Mouse (Mus musculus): ENCODE data around the gene Cyp24a1. TPM values are rescaled to one million over a fixed set of nuclear protein-coding genes. Genes with fewer than 3 reads are reported as not detected.
"Not testable (repeated sequence)": the region's sequence is repeated elsewhere in the genome, so short reads cannot be mapped to it uniquely, and the experiment has no call there.

Cyp24a1 gene
- polyA plus RNA-seq, 1 experiment from 2014 or later: not detected

DNA sequence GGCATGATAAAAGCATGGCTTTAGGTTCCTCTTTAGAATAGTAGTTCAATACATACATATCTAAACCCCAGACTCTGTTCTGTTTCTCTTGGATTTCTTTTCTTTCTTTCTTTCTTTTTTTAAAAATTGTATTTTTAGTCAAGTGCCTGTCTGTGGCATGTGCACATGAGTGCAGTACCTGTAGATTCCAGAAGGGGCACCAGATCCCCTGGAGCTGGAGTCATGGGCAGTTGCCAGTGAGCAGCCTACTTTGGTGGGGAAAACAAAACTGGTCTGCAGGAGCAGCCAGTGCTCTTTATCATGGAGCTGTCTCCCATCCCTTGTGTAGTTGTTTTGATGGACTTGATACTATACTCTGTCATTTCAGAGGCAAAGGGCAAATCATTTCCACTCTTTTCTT, 28.9 kb downstream of the Cyp24a1 start:
- DNase-seq (ENCODE audit: low spot score): peak; percentile 32
- H3K4me3 ChIP-seq (ENCODE audit: low read depth, low read length): no peak overlapping the region
- H3K27ac ChIP-seq (replicated peaks): no peak overlapping the region
- H3K9ac ChIP-seq (ENCODE audit: low read length): no peak overlapping the region
- H3K4me1 ChIP-seq (replicated peaks; ENCODE audit: control insufficient read depth, insufficient read depth): no peaks in the 10 kb centered on the region
- no peak overlapping the region for H3K4me2 ChIP-seq (replicated peaks; ENCODE audit: low read depth)
- no peaks in the 10 kb centered on the region for H3K27me3 ChIP-seq (ENCODE audit: control insufficient read depth, insufficient read depth, low read length)
- H3K36me3 ChIP-seq (ENCODE audit: control insufficient read depth, insufficient read depth, low read length): no peaks in the 10 kb centered on the region
- ATAC-seq (ENCODE audit: low FRiP score, low TSS enrichment): no peak
- H3K9me3 ChIP-seq (ENCODE audit: control insufficient read depth, low read length): no peaks in the 10 kb centered on the region
- TF ChIP-seq CTCF (IDR thresholded peaks at IDR 0.05; ENCODE audit: low read depth): peak; percentile 57
- TF ChIP-seq EP300 (optimal IDR thresholded peaks at IDR 0.05): no peak

DNA sequence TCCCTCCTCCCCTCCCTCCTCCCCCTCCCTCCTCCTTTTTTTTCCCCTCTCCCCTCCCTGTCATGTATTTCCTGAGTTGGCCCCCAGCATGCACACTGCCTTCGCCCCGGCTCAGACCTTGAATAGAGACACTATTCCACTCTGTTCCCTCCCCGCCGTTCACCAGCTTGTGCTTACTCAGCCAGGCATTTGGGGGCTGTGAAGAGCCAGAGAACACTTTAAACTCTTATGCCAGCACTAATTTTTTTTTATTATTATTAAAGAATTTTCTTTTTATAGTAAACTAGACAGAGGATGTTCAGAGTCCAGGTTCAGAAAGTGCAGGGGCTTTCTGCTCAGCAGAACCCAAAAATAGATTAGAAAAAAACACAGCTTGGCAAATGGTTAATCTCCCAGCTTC, 32.1 kb downstream of the Cyp24a1 start:
- Histone ChIP-seq H3K4me1 (replicated peaks; ENCODE audit: control insufficient read depth, insufficient read depth) (no peaks in the 10 kb centered on the region), H3K4me3 (ENCODE audit: low read depth, low read length) (no peak overlapping the region), H3K27me3 (ENCODE audit: control insufficient read depth, insufficient read depth, low read length) (no peaks in the 10 kb centered on the region), H3K9me3 (ENCODE audit: control insufficient read depth, low read length) (no peaks in the 10 kb centered on the region), H3K9ac (ENCODE audit: low read length) (no peak overlapping the region), H3K27ac (replicated peaks) (no peak overlapping the region), H3K4me2 (replicated peaks; ENCODE audit: low read depth) (no peak overlapping the region), H3K36me3 (ENCODE audit: control insufficient read depth, insufficient read depth, low read length) (no peaks in the 10 kb centered on the region)
- no peak for ATAC-seq (ENCODE audit: low FRiP score, low TSS enrichment)
- no peak for DNase-seq (ENCODE audit: low spot score)
- no peak for TF ChIP-seq CTCF (IDR thresholded peaks at IDR 0.05; ENCODE audit: low read depth)
- no peak for TF ChIP-seq EP300 (optimal IDR thresholded peaks at IDR 0.05)
- 41% methylated on average over 4 of the region's 4 CpGs for WGBS

DNA sequence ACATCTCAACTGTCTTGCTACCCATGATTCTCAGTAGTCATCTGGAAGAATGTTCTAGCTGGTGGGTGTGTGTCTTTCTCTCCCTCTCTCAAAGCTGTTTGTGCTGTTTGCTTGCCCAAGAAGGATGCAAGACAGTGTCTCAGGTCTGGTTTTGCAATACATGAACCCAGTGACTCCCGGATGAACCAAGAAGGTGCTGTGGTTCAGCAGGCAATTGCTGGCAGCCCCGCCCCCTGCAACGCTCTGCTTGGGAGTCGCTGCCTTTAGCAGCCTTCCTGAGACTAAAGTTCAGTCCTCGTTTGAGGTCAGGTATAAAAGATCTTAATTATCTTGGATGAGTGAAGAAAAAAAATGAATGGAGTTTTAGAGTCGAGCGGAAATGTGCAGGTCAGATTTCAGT, 35.3 kb downstream of the Cyp24a1 start:
- H3K9ac ChIP-seq (ENCODE audit: low read length): no peak overlapping the region
- no peaks in the 10 kb centered on the region for H3K4me1 ChIP-seq (replicated peaks; ENCODE audit: control insufficient read depth, insufficient read depth)
- H3K4me2 ChIP-seq (replicated peaks; ENCODE audit: low read depth): no peak overlapping the region
- no peaks in the 10 kb centered on the region for H3K9me3 ChIP-seq (ENCODE audit: control insufficient read depth, low read length)
- no peak overlapping the region for H3K27ac ChIP-seq (replicated peaks)
- H3K36me3 ChIP-seq (ENCODE audit: control insufficient read depth, insufficient read depth, low read length): no peaks in the 10 kb centered on the region
- ATAC-seq (ENCODE audit: low FRiP score, low TSS enrichment): no peak
- H3K4me3 ChIP-seq (ENCODE audit: low read depth, low read length): no peak overlapping the region
- TF ChIP-seq CTCF (IDR thresholded peaks at IDR 0.05; ENCODE audit: low read depth): no peak
- no peak for TF ChIP-seq EP300 (optimal IDR thresholded peaks at IDR 0.05)
- WGBS: 67% methylated on average over 7 of the region's 7 CpGs
- DNase-seq (ENCODE audit: low spot score): no peak
- no peaks in the 10 kb centered on the region for H3K27me3 ChIP-seq (ENCODE audit: control insufficient read depth, insufficient read depth, low read length)

DNA sequence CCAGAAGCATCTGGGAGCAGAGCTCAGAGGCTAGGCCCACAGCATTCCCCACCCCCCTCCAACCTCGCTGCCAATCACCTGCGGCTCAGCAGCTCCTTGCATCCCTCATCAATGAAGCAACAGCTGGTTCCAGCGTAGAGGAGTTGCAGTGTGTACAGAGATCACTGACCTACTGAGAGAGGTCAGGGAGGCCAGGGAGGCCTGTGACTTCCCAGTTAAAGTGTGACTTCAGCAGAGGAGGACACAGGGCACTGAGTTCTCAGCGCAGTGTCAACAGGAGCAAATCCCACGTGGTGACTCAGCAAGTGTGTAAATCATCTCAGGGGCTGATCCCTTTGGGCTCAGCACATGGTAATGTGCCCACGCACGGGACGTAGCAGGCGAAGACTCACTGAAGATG, 37.1 kb downstream of the Cyp24a1 start:
- 32% methylated on average over 9 of the region's 9 CpGs for WGBS
- H3K9me3 ChIP-seq (ENCODE audit: control insufficient read depth, low read length): no peaks in the 10 kb centered on the region
- H3K4me2 ChIP-seq (replicated peaks; ENCODE audit: low read depth): no peak overlapping the region
- ATAC-seq (ENCODE audit: low FRiP score, low TSS enrichment): peak; percentile 63; the same call in 1 of the 2 replicates
- no peak for TF ChIP-seq EP300 (optimal IDR thresholded peaks at IDR 0.05)
- no peak for TF ChIP-seq CTCF (IDR thresholded peaks at IDR 0.05; ENCODE audit: low read depth)
- H3K27ac ChIP-seq (replicated peaks): no peak overlapping the region
- H3K36me3 ChIP-seq (ENCODE audit: control insufficient read depth, insufficient read depth, low read length): no peaks in the 10 kb centered on the region
- DNase-seq (ENCODE audit: low spot score): no peak
- no peaks in the 10 kb centered on the region for H3K27me3 ChIP-seq (ENCODE audit: control insufficient read depth, insufficient read depth, low read length)
- H3K9ac ChIP-seq (ENCODE audit: low read length): no peak overlapping the region
- no peaks in the 10 kb centered on the region for H3K4me1 ChIP-seq (replicated peaks; ENCODE audit: control insufficient read depth, insufficient read depth)
- H3K4me3 ChIP-seq (ENCODE audit: low read depth, low read length): no peak overlapping the region

DNA sequence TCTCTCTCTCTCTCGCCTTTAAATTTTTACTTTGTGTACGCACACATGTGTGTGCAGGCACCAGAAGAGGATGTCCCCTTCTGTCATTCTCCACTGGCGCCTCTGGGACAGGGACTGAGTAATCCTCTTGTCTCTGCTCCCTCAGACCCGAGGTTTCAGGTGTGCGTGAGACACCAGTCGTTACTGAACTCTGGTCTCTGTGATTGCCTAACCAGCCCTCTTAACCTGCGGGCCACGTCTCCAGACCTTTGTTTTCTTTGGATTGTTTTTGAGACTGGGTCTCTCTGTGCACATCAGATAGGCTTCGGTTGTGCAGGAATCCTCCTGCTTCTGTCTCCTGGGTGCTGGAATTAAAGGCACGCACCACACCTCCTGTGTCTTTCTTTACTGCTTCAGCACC, 37.8 kb downstream of the Cyp24a1 start:
- Histone ChIP-seq H3K4me2 (replicated peaks; ENCODE audit: low read depth) (no peak overlapping the region), H3K4me1 (replicated peaks; ENCODE audit: control insufficient read depth, insufficient read depth) (no peaks in the 10 kb centered on the region), H3K9me3 (ENCODE audit: control insufficient read depth, low read length) (no peaks in the 10 kb centered on the region), H3K4me3 (ENCODE audit: low read depth, low read length) (no peak overlapping the region), H3K36me3 (ENCODE audit: control insufficient read depth, insufficient read depth, low read length) (no peaks in the 10 kb centered on the region), H3K27me3 (ENCODE audit: control insufficient read depth, insufficient read depth, low read length) (no peaks in the 10 kb centered on the region), H3K27ac (replicated peaks) (no peak overlapping the region), H3K9ac (ENCODE audit: low read length) (no peak overlapping the region)
- 71% methylated on average over 10 of the region's 10 CpGs for WGBS
- no peak for DNase-seq (ENCODE audit: low spot score)
- no peak for TF ChIP-seq CTCF (IDR thresholded peaks at IDR 0.05; ENCODE audit: low read depth)
- no peak for TF ChIP-seq EP300 (optimal IDR thresholded peaks at IDR 0.05)
- ATAC-seq (ENCODE audit: low FRiP score, low TSS enrichment): no peak

DNA sequence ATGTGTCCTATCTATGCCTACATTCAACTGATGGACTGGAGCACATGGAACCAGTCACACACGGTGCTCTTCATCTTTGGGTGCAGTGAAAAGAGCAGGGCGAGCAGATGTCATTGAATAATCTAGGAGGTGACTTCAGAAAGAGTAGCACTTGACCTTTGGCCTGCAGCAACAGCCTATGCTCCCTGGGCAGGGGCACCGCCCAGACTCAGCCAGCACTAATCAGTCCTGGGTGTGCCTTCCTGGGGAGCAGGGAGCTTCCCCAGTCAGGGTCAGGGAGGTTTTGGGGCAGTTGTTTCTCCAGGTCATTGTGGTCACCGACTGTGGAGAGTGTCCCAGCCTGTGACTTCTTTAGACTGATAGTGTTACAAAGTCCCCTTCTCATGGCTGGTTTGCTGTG, 43.1 kb downstream of the Cyp24a1 start:
- not testable (repeated sequence) for H3K36me3 ChIP-seq (ENCODE audit: control insufficient read depth, insufficient read depth, low read length); DNase-seq (ENCODE audit: low spot score); H3K4me1 ChIP-seq (replicated peaks; ENCODE audit: control insufficient read depth, insufficient read depth); H3K9ac ChIP-seq (ENCODE audit: low read length); H3K9me3 ChIP-seq (ENCODE audit: control insufficient read depth, low read length); H3K4me3 ChIP-seq (ENCODE audit: low read depth, low read length); H3K4me2 ChIP-seq (replicated peaks; ENCODE audit: low read depth); H3K27ac ChIP-seq (replicated peaks); H3K27me3 ChIP-seq (ENCODE audit: control insufficient read depth, insufficient read depth, low read length)
- WGBS: 57% methylated on average over 3 of the region's 4 CpGs
- ATAC-seq (ENCODE audit: low FRiP score, low TSS enrichment): peak; percentile 46; the same call in 1 of the 2 replicates

All from stomach, postnatal 0 days (tissue).